7 mouse cellular contexts compared by ENCODE assay signal in genomic region chr7:28693321-28693966, GRCm38 (mm10). TPM values are rescaled to one million over a fixed set of nuclear protein-coding genes. Genes with fewer than 3 reads are reported as not detected.
DNase-seq lines count a peak whose midpoint lies in the region; ATAC-seq and TF ChIP-seq lines count a peak whose summit lies in the region.

No protein-coding gene starts in this region.

- no peaks in the 10 kb centered on the region for H3K4me1 ChIP-seq in bone marrow, adult 2 months (ENCODE audit: control insufficient read depth, insufficient read depth, low read length)
- H3K4me1 ChIP-seq in embryonic facial prominence, embryonic 10.5 days: peaks cover 27% of the 10 kb centered on the region
- peaks cover 21% of the 10 kb centered on the region for H3K4me1 ChIP-seq in limb, embryonic 12.5 days (replicated peaks)
- 0 out of 2 replicates have a peak, but pooled peaks cover 6% of the 10 kb centered on the region for H3K4me1 ChIP-seq in midbrain, embryonic 14.5 days (ENCODE audit: control insufficient read depth, insufficient read depth, low read length)

- H3K9me3 ChIP-seq in embryonic facial prominence, embryonic 10.5 days: no peaks in the 10 kb centered on the region
- H3K9me3 ChIP-seq in limb, embryonic 12.5 days: no peaks in the 10 kb centered on the region
- no peaks in the 10 kb centered on the region for H3K9me3 ChIP-seq in midbrain, embryonic 14.5 days (ENCODE audit: control insufficient read depth, low read length)

- H3K27ac ChIP-seq in bone marrow, adult 2 months (ENCODE audit: control insufficient read depth, insufficient read depth, low read depth, low read length, poor library complexity): peak overlapping the region; percentile 26; the same call in 1 of the 2 replicates
- peak overlapping the region; percentile 72 for H3K27ac ChIP-seq in embryonic facial prominence, embryonic 10.5 days (replicated peaks)
- peak overlapping the region; percentile 8; the same call in 1 of the 2 replicates for H3K27ac ChIP-seq in limb, embryonic 12.5 days
- H3K27ac ChIP-seq in midbrain, embryonic 14.5 days (replicated peaks; ENCODE audit: low read depth, low read length): no peak overlapping the region

- peak overlapping the region; percentile 92 for H3K4me2 ChIP-seq in limb, embryonic 12.5 days
- peak overlapping the region; percentile 79 for H3K4me2 ChIP-seq in midbrain, embryonic 14.5 days (ENCODE audit: low read length)

- H3K27me3 ChIP-seq in embryonic facial prominence, embryonic 10.5 days (replicated peaks; ENCODE audit: low read depth, poor library complexity, severe bottlenecking): peaks cover 28% of the 10 kb centered on the region
- peaks cover 16% of the 10 kb centered on the region for H3K27me3 ChIP-seq in limb, embryonic 12.5 days
- H3K27me3 ChIP-seq in midbrain, embryonic 14.5 days (ENCODE audit: control insufficient read depth, insufficient read depth, low read length): peaks cover 15% of the 10 kb centered on the region

- H3K9ac ChIP-seq in limb, embryonic 12.5 days (replicated peaks): peak overlapping the region; percentile 42
- peak overlapping the region; percentile 62 for H3K9ac ChIP-seq in midbrain, embryonic 14.5 days (replicated peaks; ENCODE audit: low read length)

- H3K36me3 ChIP-seq in embryonic facial prominence, embryonic 10.5 days (replicated peaks): peaks cover 4% of the 10 kb centered on the region; the same call in 1 of the 2 replicates
- H3K36me3 ChIP-seq in limb, embryonic 12.5 days: no peaks in the 10 kb centered on the region
- H3K36me3 ChIP-seq in midbrain, embryonic 14.5 days (ENCODE audit: control insufficient read depth, insufficient read depth, low read length): no peaks in the 10 kb centered on the region

- peak; percentile 89 for DNase-seq in embryonic facial prominence, embryonic 10.5 days (ENCODE audit: low spot score)
- peak; percentile 31 to 56 for DNase-seq in heart, adult 18-20 months
- DNase-seq in kidney, adult 8-10 months: peak; percentile 54 to 69
- peak; percentile 81 for DNase-seq in midbrain, embryonic 14.5 days
- peak; percentile 40 for DNase-seq in spleen, adult 12 weeks (ENCODE audit: low spot score)

- peak; percentile 66 for ATAC-seq in limb, embryonic 12.5 days (ENCODE audit: insufficient number of reproducible peaks, insufficient read depth, low FRiP score, low TSS enrichment, low read depth)
- ATAC-seq in midbrain, embryonic 14.5 days (ENCODE audit: low FRiP score, low TSS enrichment): peak; percentile 85

- WGBS in bone marrow, adult 2 months: 3% methylated on average over 34 of the region's 38 CpGs
- WGBS in embryonic facial prominence, embryonic 10.5 days: under 1% methylated on average over 38 of the region's 38 CpGs
- 2% methylated on average over 38 of the region's 38 CpGs for WGBS in limb, embryonic 12.5 days
- under 1% methylated on average over 38 of the region's 38 CpGs for whole genome bisulfite sequencing in midbrain, embryonic 14.5 days

- no peak for TF ChIP-seq CTCF in bone marrow, adult 2 months (IDR thresholded peaks at IDR 0.05; ENCODE audit: control insufficient read depth, insufficient read depth, low read length)

- TF ChIP-seq POLR2A in bone marrow, adult 2 months (IDR thresholded peaks at IDR 0.05; ENCODE audit: borderline replicate concordance, control insufficient read depth, low read depth, low read length): no peak

- peak overlapping the region; percentile 50 for H3K4me3 ChIP-seq in bone marrow, adult 2 months (replicated peaks; ENCODE audit: control insufficient read depth, low read depth, low read length)
- peak overlapping the region; percentile 65 for H3K4me3 ChIP-seq in embryonic facial prominence, embryonic 10.5 days
- H3K4me3 ChIP-seq in limb, embryonic 12.5 days (replicated peaks): peak overlapping the region; percentile 55
- H3K4me3 ChIP-seq in midbrain, embryonic 14.5 days (replicated peaks; ENCODE audit: low read depth, low read length): peak overlapping the region; percentile 49

RNA-seq across cellular contexts. Expression of gene Fbxo27, which starts 0.8 kb away (rescaled TPM):
- 1.5 TPM in 1 of 2 replicates, not detected in the other for polyA plus RNA-seq in bone marrow, adult 2 months (2011; ENCODE audit: insufficient read depth, insufficient read length, low replicate concordance, missing spikeins)
- polyA plus RNA-seq in embryonic facial prominence, embryonic 10.5 days (2016; fragmentation: Nextera tagmentation; extraction: Ambion mirVana): 7.8 TPM in 2 replicates
- total RNA-seq in heart, adult 18-20 months (2021): under 1 TPM; 0.12 to 0.23 TPM
- polyA plus RNA-seq in limb, embryonic 12.5 days (2016; fragmentation: Nextera tagmentation; extraction: Ambion mirVana): 4.9 and 6.4 TPM in 2 replicates
- polyA plus RNA-seq in midbrain, embryonic 14.5 days (2014; fragmentation: Nextera tagmentation; extraction: Ambion mirVana): 7.8 and 10.6 TPM in 2 replicates

RNA-seq across cellular contexts. Expression of gene Fbxo17, which starts 23.2 kb away (rescaled TPM):
- polyA plus RNA-seq in bone marrow, adult 2 months (2011; ENCODE audit: insufficient read depth, insufficient read length, low replicate concordance, missing spikeins): 1.4 and 3.3 TPM in 2 replicates
- polyA plus RNA-seq in embryonic facial prominence, embryonic 10.5 days (2016; fragmentation: Nextera tagmentation; extraction: Ambion mirVana): 11.9 and 14.3 TPM in 2 replicates
- total RNA-seq in heart, adult 18-20 months (2021): under 1 TPM; 0.62 to 0.82 TPM
- 24.0 TPM in 2 replicates for polyA plus RNA-seq in limb, embryonic 12.5 days (2016; fragmentation: Nextera tagmentation; extraction: Ambion mirVana)
- 1.6 and 2.9 TPM in 2 replicates for polyA plus RNA-seq in midbrain, embryonic 14.5 days (2014; fragmentation: Nextera tagmentation; extraction: Ambion mirVana)

RNA-seq across cellular contexts. Expression of gene Mrps12, which starts 48.2 kb away (rescaled TPM):
- polyA plus RNA-seq in bone marrow, adult 2 months (2011; ENCODE audit: insufficient read depth, insufficient read length, low replicate concordance, missing spikeins): 46.5 and 85.1 TPM in 2 replicates
- polyA plus RNA-seq in embryonic facial prominence, embryonic 10.5 days (2016; fragmentation: Nextera tagmentation; extraction: Ambion mirVana): 163 and 164 TPM in 2 replicates
- 10 to 100 TPM; 59.4 to 60.4 TPM for total RNA-seq in heart, adult 18-20 months (2021)
- 125 and 131 TPM in 2 replicates for polyA plus RNA-seq in limb, embryonic 12.5 days (2016; fragmentation: Nextera tagmentation; extraction: Ambion mirVana)
- polyA plus RNA-seq in midbrain, embryonic 14.5 days (2014; fragmentation: Nextera tagmentation; extraction: Ambion mirVana): 108 and 128 TPM in 2 replicates

RNA-seq across cellular contexts. Expression of gene Sars2, which starts 48.3 kb away (rescaled TPM):
- polyA plus RNA-seq in bone marrow, adult 2 months (2011; ENCODE audit: insufficient read depth, insufficient read length, low replicate concordance, missing spikeins): 7.3 and 11.9 TPM in 2 replicates
- 40.3 and 44.6 TPM in 2 replicates for polyA plus RNA-seq in embryonic facial prominence, embryonic 10.5 days (2016; fragmentation: Nextera tagmentation; extraction: Ambion mirVana)
- 10 to 100 TPM; 14.7 to 15.5 TPM for total RNA-seq in heart, adult 18-20 months (2021)
- 32.4 and 33.1 TPM in 2 replicates for polyA plus RNA-seq in limb, embryonic 12.5 days (2016; fragmentation: Nextera tagmentation; extraction: Ambion mirVana)
- polyA plus RNA-seq in midbrain, embryonic 14.5 days (2014; fragmentation: Nextera tagmentation; extraction: Ambion mirVana): 16.8 TPM in 2 replicates
